27 mouse cellular contexts compared by ENCODE assay signal in genomic region chr11:104386595-104386994, GRCm38 (mm10).
"Had no signal": no experiment of that assay in that cellular context is flagged by ENCODE, and none has a peak within 500 bp of the region (broad histone marks: within the 10 kb centered on the region; RNA-seq: fewer than 3 reads in every experiment).

No protein-coding gene starts in this region.

- DNase-seq: left cerebral cortex, postnatal 4 days; liver; liver, embryonic 13.5 days; liver, postnatal 0 days; lung, adult 18-20 months; lung, adult 2 months; lung, embryonic 14.5 days; lung, postnatal 10 days; lung, postnatal 14 days; lung, postnatal 36 days; lung, postnatal 4 days; midbrain, embryonic 14.5 days had no signal

- H3K4me1 ChIP-seq: limb, embryonic 10.5 days; limb, embryonic 12.5 days; limb, embryonic 13.5 days; limb, embryonic 15.5 days; lung, embryonic 15.5 days; midbrain, embryonic 10.5 days; midbrain, embryonic 12.5 days; midbrain, embryonic 15.5 days; neural tube, embryonic 12.5 days had no signal

- H3K9ac ChIP-seq: limb, embryonic 12.5 days; limb, embryonic 13.5 days; limb, embryonic 15.5 days; liver, embryonic 12.5 days; liver, embryonic 13.5 days; liver, embryonic 14.5 days; liver, embryonic 15.5 days; liver, postnatal 0 days; lung, embryonic 14.5 days; lung, embryonic 15.5 days; midbrain, embryonic 12.5 days; midbrain, embryonic 13.5 days; midbrain, embryonic 15.5 days; neural tube, embryonic 12.5 days had no signal

- H3K27me3 ChIP-seq: limb, embryonic 12.5 days; limb, embryonic 13.5 days; limb, embryonic 15.5 days; liver, embryonic 12.5 days; liver, embryonic 13.5 days; liver, embryonic 15.5 days; lung, embryonic 15.5 days; megakaryocyte, embryonic 14.5 days; midbrain, embryonic 12.5 days; midbrain, embryonic 13.5 days; midbrain, embryonic 15.5 days; neural tube, embryonic 12.5 days had no signal

- H3K9me3 ChIP-seq: limb, embryonic 10.5 days; limb, embryonic 12.5 days; limb, embryonic 13.5 days; limb, embryonic 15.5 days; liver, embryonic 12.5 days; liver, embryonic 13.5 days; liver, embryonic 15.5 days; lung, embryonic 15.5 days; megakaryocyte, embryonic 14.5 days; midbrain, embryonic 10.5 days; midbrain, embryonic 12.5 days; midbrain, embryonic 13.5 days; midbrain, embryonic 15.5 days; neural tube, embryonic 12.5 days had no signal

- H3K27ac ChIP-seq: limb, embryonic 10.5 days; limb, embryonic 12.5 days; limb, embryonic 13.5 days; limb, embryonic 15.5 days; liver, embryonic 12.5 days; liver, embryonic 13.5 days; liver, embryonic 14.5 days; liver, embryonic 15.5 days; lung, embryonic 15.5 days; midbrain, embryonic 10.5 days; midbrain, embryonic 12.5 days; midbrain, embryonic 13.5 days; midbrain, embryonic 15.5 days; neural tube, embryonic 12.5 days had no signal

- H3K4me3 ChIP-seq: limb, embryonic 10.5 days; limb, embryonic 12.5 days; limb, embryonic 13.5 days; limb, embryonic 15.5 days; liver, embryonic 12.5 days; liver, embryonic 13.5 days; liver, embryonic 15.5 days; lung, embryonic 15.5 days; megakaryocyte, embryonic 14.5 days; midbrain, embryonic 10.5 days; midbrain, embryonic 12.5 days; midbrain, embryonic 13.5 days; midbrain, embryonic 15.5 days; myocyte; neural tube, embryonic 12.5 days had no signal

- H3K36me3 ChIP-seq: limb, embryonic 13.5 days; limb, embryonic 15.5 days; liver, embryonic 13.5 days; lung, embryonic 15.5 days; midbrain, embryonic 12.5 days; midbrain, embryonic 13.5 days; midbrain, embryonic 15.5 days; neural tube, embryonic 12.5 days had no signal
